Mouse (Mus musculus) left cerebral cortex, postnatal 36 days (tissue): Measurements from ENCODE around the gene Hlcs. TPM values are rescaled to one million over a fixed set of nuclear protein-coding genes. Genes with fewer than 3 reads are reported as not detected.

Source experiments
- DNase-seq, 2 experiments: peaks; one replicate each; pipeline ENCODE4 v3.0.0; 2021 to 2022; ENCODE audit warnings: low spot score in 2 of 2, mixed read lengths in 1 of 2
- intact Hi-C: fragments of 180-260 bp; cut with DNase I; formaldehyde crosslinking; loops from one replicate; pipeline ENCODE4 v1.15.1; 2025
- total RNA-seq, 2 experiments: library from RNA; stranded (reverse); gene quantifications; 2 replicates each; pipeline ENCODE4 v1.2.3; 2021

Gene Hlcs
- total RNA-seq, 2 experiments from 2014 or later = 15.6 to 20.0 TPM

GRCm38 (mm10) chr16:94227328-94228018, 85.9 kb downstream of the Hlcs start:
- no peak for DNase-seq
- intact Hi-C loops = no loop called here

GRCm38 (mm10) chr16:94223363-94223720, 90.0 kb downstream of the Hlcs start:
- no peak for DNase-seq
- intact Hi-C loops = no loop called here

- intact Hi-C loops = no loop called here
- no peak for DNase-seq
Observed at GRCm38 (mm10) chr16:94222646-94223362, 90.6 kb downstream of the Hlcs start.

- no peak for DNase-seq
- intact Hi-C loops = loop anchor here (5.0 kb wide), 1 partner anchor 41 kb away; no protein-coding TSS in a partner anchor
Observed at GRCm38 (mm10) chr16:94210689-94211357, 102.5 kb downstream of the Hlcs start.

GRCm38 (mm10) chr16:94209626-94210025, 103.7 kb downstream of the Hlcs start:
- peak; percentile 23 to 32 for DNase-seq
- intact Hi-C loops = loop anchor here (5.0 kb wide), 1 partner anchor 43 kb away; no protein-coding TSS in a partner anchor

DNA sequence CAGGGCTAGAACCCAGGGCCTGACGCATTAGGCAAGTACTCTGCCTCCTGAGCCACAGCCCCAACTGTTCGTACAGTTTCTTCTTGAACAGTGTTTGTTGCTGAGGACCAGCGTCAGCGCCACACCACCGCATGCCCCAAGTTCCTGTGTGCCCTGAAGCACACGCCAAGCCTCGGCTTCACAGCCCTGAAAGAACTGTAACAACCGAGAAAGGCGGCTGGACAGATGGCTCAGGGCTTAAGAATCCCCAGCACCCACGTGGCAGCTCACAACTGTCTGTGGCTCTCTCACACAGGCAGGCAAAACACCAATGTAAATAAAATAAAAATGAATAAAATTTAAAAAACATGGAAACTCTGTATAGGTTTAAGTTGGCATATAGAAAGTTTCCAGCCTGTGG, 104.5 kb downstream of the Hlcs start:
- intact Hi-C loops = no loop called here
- peak; percentile 42 to 48 for DNase-seq

DNA sequence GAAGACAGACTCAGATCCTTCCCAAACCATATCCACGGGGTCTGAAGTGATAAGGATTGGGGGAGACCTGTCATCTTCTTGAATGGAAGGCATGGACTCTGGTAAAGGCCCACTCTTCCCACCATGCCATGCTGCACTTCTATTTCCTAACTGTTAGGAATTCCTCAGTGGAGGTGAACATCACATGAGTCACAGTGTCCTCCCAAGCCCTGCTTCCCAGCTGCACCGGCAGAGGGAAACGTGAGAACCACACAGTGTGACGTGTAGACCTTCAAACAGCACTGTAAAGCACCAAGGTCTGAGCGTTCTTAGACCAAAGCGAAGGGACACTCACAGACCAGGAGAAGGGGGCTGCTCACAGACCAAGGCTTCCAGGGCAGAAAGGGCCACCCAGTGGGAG, 105.2 kb downstream of the Hlcs start:
- peak in 1 of 2 experiments; percentile 8 for DNase-seq
- intact Hi-C loops = no loop called here

- intact Hi-C loops = no loop called here
- no peak for DNase-seq
Observed at GRCm38 (mm10) chr16:94205528-94206484, 107.6 kb downstream of the Hlcs start.

DNA sequence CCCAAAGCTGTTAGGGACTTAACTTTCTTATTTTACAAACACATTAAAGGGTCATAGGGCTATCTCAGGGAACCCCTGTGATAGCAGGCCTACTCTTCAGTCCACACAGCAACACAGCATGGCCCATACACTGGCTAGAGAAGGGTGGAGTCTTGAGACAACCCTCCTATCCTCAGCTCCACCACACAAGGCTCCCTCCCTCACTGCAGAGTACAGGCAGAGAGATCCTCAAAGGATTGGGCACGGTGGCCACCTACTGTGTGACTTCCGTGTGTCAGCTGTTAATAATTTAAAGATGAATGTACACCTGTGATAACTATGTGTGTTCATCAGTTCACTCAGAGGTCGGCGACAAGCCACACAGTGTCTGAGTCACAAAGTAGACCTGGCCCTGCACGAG, 112.0 kb downstream of the Hlcs start:
- no peak for DNase-seq
- intact Hi-C loops = no loop called here

- no peak for DNase-seq
- intact Hi-C loops = loop anchor here (5.0 kb wide), 1 partner anchor 54 kb away; no protein-coding TSS in a partner anchor
Observed at GRCm38 (mm10) chr16:94195913-94196312, 117.5 kb downstream of the Hlcs start.

DNA sequence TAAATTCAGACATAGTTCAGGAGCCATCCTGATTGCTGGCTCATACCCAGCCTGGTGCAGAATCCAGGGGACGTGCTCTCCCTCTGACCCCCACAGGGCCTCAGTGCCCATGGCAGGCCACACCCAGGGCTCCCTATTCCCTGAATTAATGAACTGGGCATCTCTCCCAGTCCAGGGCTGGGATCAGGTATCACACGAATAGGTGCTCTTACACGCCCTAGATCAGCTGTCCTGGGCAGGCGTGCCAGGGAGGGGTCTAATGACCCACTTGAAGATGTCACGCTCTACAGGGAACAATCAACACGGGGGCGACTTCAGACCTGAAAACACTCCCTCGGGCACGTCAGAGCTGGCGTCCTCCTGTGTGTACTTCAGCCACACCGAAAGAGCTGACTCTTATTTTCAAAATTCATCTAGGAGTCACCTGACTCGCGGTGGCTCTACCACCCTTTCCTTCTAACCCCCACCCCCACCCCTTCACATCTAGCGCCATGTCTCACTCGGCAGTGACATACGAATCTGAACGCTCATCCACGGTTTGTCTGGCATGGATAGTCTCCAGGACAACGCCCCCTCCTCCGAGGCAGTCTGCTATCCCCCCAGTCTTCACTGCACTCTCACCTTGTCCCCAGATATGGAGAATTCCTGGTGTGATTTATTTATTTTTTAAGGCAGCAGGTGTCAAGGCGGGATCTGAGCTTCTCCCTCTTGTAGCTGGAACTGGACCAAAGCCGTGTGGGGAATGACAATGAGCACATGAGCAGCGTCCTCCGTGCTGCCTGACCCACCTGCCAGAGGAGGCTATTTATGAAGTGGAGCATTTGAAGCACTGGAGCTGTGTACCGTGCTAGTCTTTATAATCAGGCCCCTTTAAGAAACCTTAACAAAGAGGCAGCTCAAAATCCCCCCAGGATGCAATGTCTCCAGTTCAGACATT, 121.7 kb downstream of the Hlcs start:
- no peak for DNase-seq
- intact Hi-C loops = no loop called here

- DNase-seq = no peak
- intact Hi-C loops = no loop called here
Observed at GRCm38 (mm10) chr16:94190256-94190655, 123.1 kb downstream of the Hlcs start.

DNA sequence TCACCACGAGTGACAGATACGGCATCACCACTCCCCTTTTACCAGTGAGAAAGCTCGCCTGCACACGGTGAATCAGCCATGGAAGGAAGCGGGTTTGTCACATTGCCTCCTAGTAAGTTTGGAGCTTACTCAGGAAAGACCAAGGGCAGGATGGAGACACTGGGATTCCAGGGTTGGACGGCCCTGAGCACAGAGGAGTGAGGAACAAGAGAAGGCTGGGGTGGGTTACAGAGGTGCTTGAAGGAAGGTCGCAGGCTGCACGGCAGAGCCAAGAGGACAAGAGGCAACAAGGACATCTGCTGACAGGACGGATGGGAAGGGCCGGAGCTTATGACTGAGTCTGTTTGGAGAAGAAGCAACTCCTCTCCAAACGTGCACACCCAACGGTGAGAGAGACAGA, 126.8 kb downstream of the Hlcs start:
- DNase-seq = no peak
- intact Hi-C loops = no loop called here

DNA sequence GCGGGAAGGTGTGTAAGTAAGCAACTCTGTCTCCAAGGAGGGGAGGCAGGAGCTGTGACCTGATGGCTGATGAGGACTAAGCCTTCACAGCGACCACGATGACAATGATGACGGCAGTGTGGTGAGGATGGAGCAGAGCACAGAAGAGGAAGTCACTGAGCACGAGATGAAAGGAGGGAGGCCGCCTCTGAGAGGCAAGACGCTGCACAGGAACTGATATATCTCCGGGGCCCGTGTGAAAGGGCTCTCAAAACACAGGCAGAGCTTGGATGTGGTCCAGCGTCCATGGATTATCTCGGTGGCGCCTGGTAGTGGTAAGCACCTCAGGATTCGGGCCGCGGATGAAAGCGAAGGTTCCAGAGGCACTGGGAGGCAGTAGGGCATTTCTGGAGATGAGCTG, 127.9 kb downstream of the Hlcs start:
- intact Hi-C loops = no loop called here
- no peak for DNase-seq

GRCm38 (mm10) chr16:94180122-94180870, 133.1 kb downstream of the Hlcs start:
- intact Hi-C loops = no loop called here
- no peak for DNase-seq

DNA sequence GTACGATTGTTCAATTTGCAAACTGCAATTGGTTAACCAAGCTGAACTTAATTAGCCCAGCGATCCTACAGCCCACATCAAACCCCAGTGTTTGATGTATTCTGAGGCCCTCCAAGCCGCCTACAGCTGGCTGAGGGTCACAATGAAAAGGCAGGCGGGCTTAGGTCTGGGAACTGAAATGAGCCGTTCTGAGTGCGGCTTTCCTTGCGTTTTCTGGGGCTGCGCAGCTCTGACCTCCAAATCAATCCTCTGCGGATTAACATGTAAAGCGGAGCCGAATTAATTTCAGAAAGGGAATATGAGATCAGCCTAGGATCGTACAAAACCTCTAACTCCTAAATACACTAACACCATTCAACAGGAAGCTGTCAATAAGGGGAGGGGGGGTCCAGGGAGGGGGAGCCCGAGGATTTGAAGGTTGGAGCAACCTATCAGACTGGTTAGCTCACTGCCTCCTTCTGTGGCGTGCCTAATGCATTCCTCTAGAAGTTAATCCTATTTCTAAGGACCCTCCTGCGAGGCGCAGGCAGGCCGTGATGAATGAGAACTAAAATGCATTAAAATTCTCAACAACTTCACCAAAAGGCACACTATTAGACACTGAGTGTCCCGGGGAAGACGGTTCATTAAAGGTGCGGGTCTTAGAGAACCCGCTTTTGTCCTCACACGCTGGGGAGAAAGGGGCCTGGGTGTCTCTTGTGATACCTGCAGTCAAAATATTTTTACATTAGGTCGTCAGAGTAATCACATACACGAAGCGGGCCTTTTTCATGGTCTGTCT, 133.8 kb downstream of the Hlcs start:
- intact Hi-C loops = no loop called here
- DNase-seq = no peak
